Mouse (Mus musculus) liver, adult 2 months (tissue): ENCODE results near the gene Drap1.

Source experiments
- CTCF ChIP-seq: fragments of 200-500 bp; IDR thresholded peaks from 2 replicates; pipeline ENCODE4 v1.5.1; 2011; ENCODE audit warnings: low read depth, low read length, control low read depth
- POLR2A ChIP-seq: fragments of 200-500 bp; IDR thresholded peaks from 2 replicates; pipeline ENCODE4 v1.6.1; 2011; ENCODE audit warnings: low read length, control low read depth; ENCODE audit not compliant: insufficient read depth; ENCODE audit errors: extremely low read depth

GRCm38 (mm10) chr19:5408057-5409001, 16.4 kb downstream of the Drap1 start:
- TF ChIP-seq CTCF = no peak
- TF ChIP-seq POLR2A = no peak
